Mouse (Mus musculus) adrenal gland, postnatal 10 days (tissue): ENCODE measurements around the gene Hoxc10. TPM values are rescaled to one million over a fixed set of nuclear protein-coding genes. Genes with fewer than 3 reads are reported as not detected.
A peak's percentile ranks its signal among the peaks of the same experiment; 100 is the strongest.

Source experiments
- DNase-seq: peaks from one replicate; pipeline ENCODE4 v3.0.0; 2021; ENCODE audit warnings: mixed read lengths
- microRNA-seq: library from miRNA; unstranded; fragments of <30 nt; microRNA quantifications from one replicate; pipeline ENCODE4 v1.2.0, GENCODE M21; 2021
- total RNA-seq, 2 experiments: library from RNA; stranded (reverse); gene quantifications; 2 replicates each; pipeline ENCODE4 v1.2.3; 2021

Gene Hoxc10
- total RNA-seq, 2 experiments from 2014 or later: 0.94 to 1.4 TPM

GRCm38 (mm10) chr15:103011928-103012486 is 45.4 kb downstream of the Hoxc10 start:
- DNase-seq: peak; percentile 85

GRCm38 (mm10) chr15:103013238-103013984 is 46.8 kb downstream of the Hoxc10 start:
- DNase-seq: peak; percentile 75

GRCm38 (mm10) chr15:103014166-103015008 is 47.8 kb downstream of the Hoxc10 start:
- DNase-seq: peak; percentile 82

GRCm38 (mm10) chr15:103015009-103015399 is 48.4 kb downstream of the Hoxc10 start:
- DNase-seq: no peak

- peak; percentile 52 for DNase-seq
Observed at GRCm38 (mm10) chr15:103015406-103016166, 49.0 kb downstream of the Hoxc10 start.

GRCm38 (mm10) chr15:103018636-103019035 is 52.0 kb downstream of the Hoxc10 start, which contains the start of gene Hoxc4:
Gene Hoxc4, plus strand, starts transcription at chr15:103018934.
- no peak for DNase-seq

- DNase-seq: no peak
Observed at GRCm38 (mm10) chr15:103020899-103021418, 54.4 kb downstream of the Hoxc10 start.

Small RNA genes lying within 50 kb of the gene (microRNA-seq; reads per million reads assigned to microRNA genes)
- 188 reads per million, percentile 53 among the genes with 10 or more reads in this experiment for gene Mir196a-2
- 2,519 reads per million, percentile 84 among the genes with 10 or more reads in this experiment for gene Mir615

Other genes with a start within 250 kb of the Hoxc10 start
- 10 to 100 TPM; 78.0 to 90.5 TPM for gene Calcoco1, start 244.6 kb upstream of the Hoxc10 start, total RNA-seq
- gene Hoxc13, start 45.7 kb upstream of the Hoxc10 start, total RNA-seq: not detected
- gene Hoxc12, start 30.0 kb upstream of the Hoxc10 start, total RNA-seq: not detected
- under 1 TPM in 1 of 2 experiments, not detected in 1; 0.15 TPM for gene Hoxc11, start 12.4 kb upstream of the Hoxc10 start, total RNA-seq
- 1 to 10 TPM; 5.5 to 6.9 TPM for gene Hoxc5, start 647 bp downstream of the Hoxc10 start, total RNA-seq
- gene Hoxc9, start 9.6 kb downstream of the Hoxc10 start, total RNA-seq: 1 to 10 TPM; 2.4 to 3.2 TPM
- 10 to 100 TPM; 17.0 to 21.0 TPM for gene Hoxc8, start 23.8 kb downstream of the Hoxc10 start, total RNA-seq
- gene Hoxc6, start 31.5 kb downstream of the Hoxc10 start, total RNA-seq: 10 to 100 TPM; 25.1 to 35.7 TPM
- 1 to 10 TPM; 6.1 to 9.2 TPM for gene Hoxc4, start 52.1 kb downstream of the Hoxc10 start, total RNA-seq
- 10 to 100 TPM; 14.0 to 19.9 TPM for gene Smug1, start 200.3 kb downstream of the Hoxc10 start, total RNA-seq